Mouse (Mus musculus) embryonic fibroblast, embryonic 13.5 days (primary cell): ENCODE data around the gene Ric8a.
A peak's percentile ranks its signal among the peaks of the same experiment; 100 is the strongest.

Experiments
- CTCF ChIP-seq: IDR thresholded peaks from 2 replicates; pipeline ENCODE4 v1.5.1; 2011; ENCODE audit warnings: mild to moderate bottlenecking, control low read depth, low read length, moderate library complexity, borderline replicate concordance; ENCODE audit not compliant: insufficient read depth
- POLR2A ChIP-seq: IDR thresholded peaks from 2 replicates; pipeline ENCODE4 v1.6.1; 2011; ENCODE audit warnings: low read depth, mild to moderate bottlenecking, control low read depth, low read length, moderate library complexity

GRCm38 (mm10) chr7:140908634-140909107 lies 51.9 kb downstream of the Ric8a start:
- peak; percentile 79 for TF ChIP-seq CTCF
- no peak for TF ChIP-seq POLR2A
